Comparison of ENCODE assay signal across 9 mouse cellular contexts in genomic region chr2:180598157-180598705, GRCm38 (mm10). TPM values are rescaled to one million over a fixed set of nuclear protein-coding genes. Genes with fewer than 3 reads are reported as not detected.
DNase-seq lines count a peak whose midpoint lies in the region; ATAC-seq lines count a peak whose summit lies in the region.
"Had no signal": no experiment of that assay in that cellular context is flagged by ENCODE, and none has a peak within 500 bp of the region (broad histone marks: within the 10 kb centered on the region; RNA-seq: fewer than 3 reads in every experiment).

No protein-coding gene starts in this region.

- ATAC-seq in hindbrain, embryonic 15.5 days (ENCODE audit: low FRiP score, low read depth) = peak; percentile 17; the same call in 1 of the 2 replicates
- peak; percentile 57; the same call in 1 of the 2 replicates for ATAC-seq in neural tube, embryonic 12.5 days (ENCODE audit: low FRiP score, low read depth)
- ATAC-seq in erythroid progenitor cell, adult 5-6 weeks (replicated peaks; ENCODE audit: low FRiP score, poor library complexity, severe bottlenecking) = no peak

- H3K27ac ChIP-seq in embryonic facial prominence, embryonic 10.5 days (replicated peaks) = peak overlapping the region; percentile 36
- peak overlapping the region; percentile 67 for H3K27ac ChIP-seq in hindbrain, embryonic 15.5 days (replicated peaks)
- H3K27ac ChIP-seq in neural tube, embryonic 12.5 days = peak overlapping the region; percentile 15; the same call in 1 of the 2 replicates

- peak overlapping the region; percentile 54 for H3K4me3 ChIP-seq in embryonic facial prominence, embryonic 10.5 days
- H3K4me3 ChIP-seq in hindbrain, embryonic 15.5 days = peak overlapping the region; percentile 35
- peak overlapping the region; percentile 41 for H3K4me3 ChIP-seq in neural tube, embryonic 12.5 days

- peak; percentile 48 for DNase-seq in layer of hippocampus, adult 11-12 months (ENCODE audit: low spot score)
- DNase-seq in layer of hippocampus, postnatal 25 days (ENCODE audit: extremely low spot score in 1 of 2, low spot score in 1 of 2) = no peak
- DNase-seq in embryonic facial prominence, embryonic 10.5 days (ENCODE audit: low spot score) = peak; percentile 58
- DNase-seq in lung, adult 18-20 months = no peak
- no peak for DNase-seq in right cerebral cortex, adult 2 months (ENCODE audit: low spot score in 2 of 2)
- DNase-seq: right cerebral cortex, adult 18-20 months had no signal

- H3K9ac ChIP-seq in hindbrain, embryonic 15.5 days = peak overlapping the region; percentile 34
- H3K9ac ChIP-seq in neural tube, embryonic 12.5 days = peak overlapping the region; percentile 59

- H3K36me3 ChIP-seq in embryonic facial prominence, embryonic 10.5 days (replicated peaks) = peaks cover 35% of the 10 kb centered on the region
- H3K36me3 ChIP-seq in hindbrain, embryonic 15.5 days = peaks cover 19% of the 10 kb centered on the region
- H3K36me3 ChIP-seq in neural tube, embryonic 12.5 days = peaks cover 28% of the 10 kb centered on the region

- H3K27me3 ChIP-seq in embryonic facial prominence, embryonic 10.5 days (replicated peaks; ENCODE audit: low read depth, poor library complexity, severe bottlenecking) = peaks cover 53% of the 10 kb centered on the region
- peaks cover 3% of the 10 kb centered on the region for H3K27me3 ChIP-seq in hindbrain, embryonic 15.5 days
- peaks cover 31% of the 10 kb centered on the region for H3K27me3 ChIP-seq in neural tube, embryonic 12.5 days (replicated peaks)

- WGBS in embryonic facial prominence, embryonic 10.5 days = under 1% methylated on average over 38 of the region's 41 CpGs
- WGBS in hindbrain, embryonic 15.5 days = under 1% methylated on average over 40 of the region's 41 CpGs
- 1% methylated on average over 41 of the region's 41 CpGs for WGBS in neural tube, embryonic 12.5 days

- peak overlapping the region; percentile 62 for H3K4me2 ChIP-seq in hindbrain, embryonic 15.5 days
- peak overlapping the region; percentile 77 for H3K4me2 ChIP-seq in neural tube, embryonic 12.5 days (replicated peaks)

- H3K9me3 ChIP-seq in embryonic facial prominence, embryonic 10.5 days = no peaks in the 10 kb centered on the region
- no peaks in the 10 kb centered on the region for H3K9me3 ChIP-seq in hindbrain, embryonic 15.5 days
- no peaks in the 10 kb centered on the region for H3K9me3 ChIP-seq in neural tube, embryonic 12.5 days

- H3K4me1 ChIP-seq in embryonic facial prominence, embryonic 10.5 days = peaks cover 35% of the 10 kb centered on the region
- peaks cover 32% of the 10 kb centered on the region for H3K4me1 ChIP-seq in hindbrain, embryonic 15.5 days (replicated peaks)
- peaks cover 28% of the 10 kb centered on the region for H3K4me1 ChIP-seq in neural tube, embryonic 12.5 days

RNA-seq across cellular contexts. Expression of gene Col9a3, which starts 0.6 kb away (rescaled TPM):
- 10 to 100 TPM; 15.5 to 16.0 TPM for total RNA-seq in layer of hippocampus, postnatal 25 days (2021)
- 12.2 and 12.3 TPM in 2 replicates for polyA plus RNA-seq in embryonic facial prominence, embryonic 10.5 days (2016; fragmentation: Nextera tagmentation; extraction: Ambion mirVana)
- polyA plus RNA-seq in hindbrain, embryonic 15.5 days (2015; fragmentation: Nextera tagmentation; extraction: Ambion mirVana) = 63.5 and 92.1 TPM in 2 replicates
- polyA plus RNA-seq in neural tube, embryonic 12.5 days (2016; fragmentation: Nextera tagmentation; extraction: Ambion mirVana) = 52.2 and 56.5 TPM in 2 replicates
- total RNA-seq in erythroid progenitor cell, adult 5-6 weeks (2015; ENCODE audit: low replicate concordance) = 1.1 and 2.1 TPM in 2 replicates
- total RNA-seq in erythroid progenitor cell, adult 5-6 weeks (2017; ENCODE audit: low replicate concordance) = 0.51 TPM in 1 of 2 replicates, not detected in the other

RNA-seq across cellular contexts. Expression of gene Ogfr, which starts 9.2 kb away (rescaled TPM):
- 10 to 100 TPM; 43.2 to 45.6 TPM for total RNA-seq in layer of hippocampus, postnatal 25 days (2021)
- 104 and 107 TPM in 2 replicates for polyA plus RNA-seq in embryonic facial prominence, embryonic 10.5 days (2016; fragmentation: Nextera tagmentation; extraction: Ambion mirVana)
- polyA plus RNA-seq in hindbrain, embryonic 15.5 days (2015; fragmentation: Nextera tagmentation; extraction: Ambion mirVana) = 82.8 and 88.6 TPM in 2 replicates
- polyA plus RNA-seq in neural tube, embryonic 12.5 days (2016; fragmentation: Nextera tagmentation; extraction: Ambion mirVana) = 91.8 and 94.8 TPM in 2 replicates
- total RNA-seq in erythroid progenitor cell, adult 5-6 weeks (2015; ENCODE audit: low replicate concordance) = 31.7 and 33.1 TPM in 2 replicates
- 25.0 and 55.8 TPM in 2 replicates for total RNA-seq in erythroid progenitor cell, adult 5-6 weeks (2017; ENCODE audit: low replicate concordance)

RNA-seq across cellular contexts. Expression of gene Mrgbp, which starts 17.1 kb away (rescaled TPM):
- 10 to 100 TPM; 17.8 to 21.2 TPM for total RNA-seq in layer of hippocampus, postnatal 25 days (2021)
- 34.6 and 35.1 TPM in 2 replicates for polyA plus RNA-seq in embryonic facial prominence, embryonic 10.5 days (2016; fragmentation: Nextera tagmentation; extraction: Ambion mirVana)
- 38.3 and 40.6 TPM in 2 replicates for polyA plus RNA-seq in hindbrain, embryonic 15.5 days (2015; fragmentation: Nextera tagmentation; extraction: Ambion mirVana)
- 38.9 and 45.5 TPM in 2 replicates for polyA plus RNA-seq in neural tube, embryonic 12.5 days (2016; fragmentation: Nextera tagmentation; extraction: Ambion mirVana)
- total RNA-seq in erythroid progenitor cell, adult 5-6 weeks (2015; ENCODE audit: low replicate concordance) = 13.4 and 16.9 TPM in 2 replicates
- total RNA-seq in erythroid progenitor cell, adult 5-6 weeks (2017; ENCODE audit: low replicate concordance) = 12.1 and 14.3 TPM in 2 replicates

RNA-seq across cellular contexts. Expression of gene Tcfl5, which starts 44.3 kb away (rescaled TPM):
- under 1 TPM; 0.42 to 0.49 TPM for total RNA-seq in layer of hippocampus, postnatal 25 days (2021)
- polyA plus RNA-seq in embryonic facial prominence, embryonic 10.5 days (2016; fragmentation: Nextera tagmentation; extraction: Ambion mirVana) = 0.11 and 0.18 TPM in 2 replicates
- polyA plus RNA-seq in hindbrain, embryonic 15.5 days (2015; fragmentation: Nextera tagmentation; extraction: Ambion mirVana) = 0.87 and 0.96 TPM in 2 replicates
- polyA plus RNA-seq in neural tube, embryonic 12.5 days (2016; fragmentation: Nextera tagmentation; extraction: Ambion mirVana) = 0.23 and 0.55 TPM in 2 replicates
- total RNA-seq in erythroid progenitor cell, adult 5-6 weeks (2015; ENCODE audit: low replicate concordance) = not detected in 2 replicates
- not detected in 2 replicates for total RNA-seq in erythroid progenitor cell, adult 5-6 weeks (2017; ENCODE audit: low replicate concordance)

Comparison
In these comparisons a context has a peak if more than half of its experiments do, and no peak if none do; other contexts are left out.
1. DNase-seq: peak in layer of hippocampus, adult 11-12 months (single experiment) and embryonic facial prominence, embryonic 10.5 days (single experiment); none in layer of hippocampus, postnatal 25 days (0 of 2), lung, adult 18-20 months (0 of 2) and right cerebral cortex, adult 2 months (0 of 2).
2. H3K27ac ChIP-seq: peak in every context shown above with its lines; median percentile 67 in hindbrain, embryonic 15.5 days; 36 in embryonic facial prominence, embryonic 10.5 days; 15 in neural tube, embryonic 12.5 days.
3. Peak in every context shown above with its lines, with median percentiles within 50 percentile points of each other: H3K4me3 ChIP-seq.